Mouse (Mus musculus): ENCODE measurements around the gene Zc3h18. TPM values are rescaled to one million over a fixed set of nuclear protein-coding genes. Genes with fewer than 3 reads are reported as not detected.

The Zc3h18 gene
- polyA plus RNA-seq, 1 experiment: 35.3 TPM

- Histone ChIP-seq H3K4me3 (ENCODE audit: insufficient read depth, low read length) (peak within 1 kb of the TSS; percentile 89), H3K4me1 (ENCODE audit: control insufficient read depth, insufficient read depth, low read length) (peaks cover 25% of the 10 kb centered on the region), H3K27ac (ENCODE audit: insufficient read depth, low read depth, low read length) (peak within 1 kb of the TSS; percentile 97)
- TF ChIP-seq POLR2A (IDR thresholded peaks at IDR 0.05; ENCODE audit: borderline replicate concordance, low read depth, low read length) (no peak), CTCF (IDR thresholded peaks at IDR 0.05; ENCODE audit: low read depth, low read length) (no peak)
Measured at GRCm38 (mm10) chr8:122432443-122433268, 56.2 kb downstream of the Zc3h18 start, which contains the start of gene Cyba. Cyba (minus strand) TSS chr8:122432930.

- no peak for TF ChIP-seq POLR2A (IDR thresholded peaks at IDR 0.05; ENCODE audit: borderline replicate concordance, low read depth, low read length)
- TF ChIP-seq CTCF (IDR thresholded peaks at IDR 0.05; ENCODE audit: low read depth, low read length): no peak
- peak overlapping the region; percentile 89 for H3K4me3 ChIP-seq (ENCODE audit: insufficient read depth, low read length)
- peak overlapping the region; percentile 97 for H3K27ac ChIP-seq (ENCODE audit: insufficient read depth, low read depth, low read length)
- H3K4me1 ChIP-seq (ENCODE audit: control insufficient read depth, insufficient read depth, low read length): peaks cover 30% of the 10 kb centered on the region
Measured at GRCm38 (mm10) chr8:122433269-122433905, 57.0 kb downstream of the Zc3h18 start.

GRCm38 (mm10) chr8:122435375-122435774, 59.0 kb downstream of the Zc3h18 start:
- Histone ChIP-seq H3K4me3 (ENCODE audit: insufficient read depth, low read length) (no peak overlapping the region), H3K27ac (ENCODE audit: insufficient read depth, low read depth, low read length) (no peak overlapping the region), H3K4me1 (ENCODE audit: control insufficient read depth, insufficient read depth, low read length) (peaks cover 31% of the 10 kb centered on the region)
- peak; percentile 60 for TF ChIP-seq CTCF (IDR thresholded peaks at IDR 0.05; ENCODE audit: low read depth, low read length)
- TF ChIP-seq POLR2A (IDR thresholded peaks at IDR 0.05; ENCODE audit: borderline replicate concordance, low read depth, low read length): no peak

- no peak for TF ChIP-seq POLR2A (IDR thresholded peaks at IDR 0.05; ENCODE audit: borderline replicate concordance, low read depth, low read length)
- no peak for TF ChIP-seq CTCF (IDR thresholded peaks at IDR 0.05; ENCODE audit: low read depth, low read length)
- Histone ChIP-seq H3K4me1 (ENCODE audit: control insufficient read depth, insufficient read depth, low read length) (peaks cover 25% of the 10 kb centered on the region), H3K4me3 (ENCODE audit: insufficient read depth, low read length) (no peak overlapping the region), H3K27ac (ENCODE audit: insufficient read depth, low read depth, low read length) (no peak overlapping the region)
Measured at GRCm38 (mm10) chr8:122436146-122436545, 59.7 kb downstream of the Zc3h18 start.

- H3K4me3 ChIP-seq (ENCODE audit: insufficient read depth, low read length): no peak overlapping the region
Measured at GRCm38 (mm10) chr8:122436586-122437125, 60.2 kb downstream of the Zc3h18 start.

GRCm38 (mm10) chr8:122437708-122438331, 61.4 kb downstream of the Zc3h18 start:
- Histone ChIP-seq H3K4me1 (ENCODE audit: control insufficient read depth, insufficient read depth, low read length) (peaks cover 26% of the 10 kb centered on the region), H3K4me3 (ENCODE audit: insufficient read depth, low read length) (no peak overlapping the region)

More at GRCm38 (mm10) chr8:122436586-122437125, 60.2 kb downstream of the Zc3h18 start:
- peaks cover 23% of the 10 kb centered on the region for H3K4me1 ChIP-seq (ENCODE audit: control insufficient read depth, insufficient read depth, low read length)
- no peak for TF ChIP-seq POLR2A (IDR thresholded peaks at IDR 0.05; ENCODE audit: borderline replicate concordance, low read depth, low read length)
- TF ChIP-seq CTCF (IDR thresholded peaks at IDR 0.05; ENCODE audit: low read depth, low read length): no peak
- H3K27ac ChIP-seq (ENCODE audit: insufficient read depth, low read depth, low read length): no peak overlapping the region

GRCm38 (mm10) chr8:122439336-122439735, 62.9 kb downstream of the Zc3h18 start:
- peaks cover 19% of the 10 kb centered on the region for H3K4me1 ChIP-seq (ENCODE audit: control insufficient read depth, insufficient read depth, low read length)
- no peak overlapping the region for H3K27ac ChIP-seq (ENCODE audit: insufficient read depth, low read depth, low read length)
- no peak for TF ChIP-seq CTCF (IDR thresholded peaks at IDR 0.05; ENCODE audit: low read depth, low read length)
- no peak for TF ChIP-seq POLR2A (IDR thresholded peaks at IDR 0.05; ENCODE audit: borderline replicate concordance, low read depth, low read length)
- H3K4me3 ChIP-seq (ENCODE audit: insufficient read depth, low read length): no peak overlapping the region

More at GRCm38 (mm10) chr8:122437708-122438331, 61.4 kb downstream of the Zc3h18 start:
- peak overlapping the region; percentile 36 for H3K27ac ChIP-seq (ENCODE audit: insufficient read depth, low read depth, low read length)
- TF ChIP-seq POLR2A (IDR thresholded peaks at IDR 0.05; ENCODE audit: borderline replicate concordance, low read depth, low read length): no peak
- TF ChIP-seq CTCF (IDR thresholded peaks at IDR 0.05; ENCODE audit: low read depth, low read length): no peak

- Histone ChIP-seq H3K4me3 (ENCODE audit: insufficient read depth, low read length) (no peak overlapping the region), H3K27ac (ENCODE audit: insufficient read depth, low read depth, low read length) (no peak overlapping the region), H3K4me1 (ENCODE audit: control insufficient read depth, insufficient read depth, low read length) (peaks cover 19% of the 10 kb centered on the region)
- TF ChIP-seq POLR2A (IDR thresholded peaks at IDR 0.05; ENCODE audit: borderline replicate concordance, low read depth, low read length): no peak
- no peak for TF ChIP-seq CTCF (IDR thresholded peaks at IDR 0.05; ENCODE audit: low read depth, low read length)
Measured at GRCm38 (mm10) chr8:122441326-122441725, 64.9 kb downstream of the Zc3h18 start.

GRCm38 (mm10) chr8:122442356-122442755, 65.9 kb downstream of the Zc3h18 start:
- TF ChIP-seq POLR2A (IDR thresholded peaks at IDR 0.05; ENCODE audit: borderline replicate concordance, low read depth, low read length) (no peak), CTCF (IDR thresholded peaks at IDR 0.05; ENCODE audit: low read depth, low read length) (no peak)
- peak overlapping the region; percentile 91 for H3K4me3 ChIP-seq (ENCODE audit: insufficient read depth, low read length)
- H3K27ac ChIP-seq (ENCODE audit: insufficient read depth, low read depth, low read length): peak overlapping the region; percentile 75; the same call in 1 of the 2 replicates
- H3K4me1 ChIP-seq (ENCODE audit: control insufficient read depth, insufficient read depth, low read length): peaks cover 19% of the 10 kb centered on the region
